Mouse (Mus musculus): Measurements from ENCODE around the gene Dmd. TPM values are rescaled to one million over a fixed set of nuclear protein-coding genes. Genes with fewer than 3 reads are reported as not detected.
"Not testable (repeated sequence)": the region's sequence is repeated elsewhere in the genome, so short reads cannot be mapped to it uniquely, and the experiment has no call there.

Gene Dmd
- total RNA-seq (2021), result 10 to 100 TPM; 61.1 to 76.0 TPM

DNA sequence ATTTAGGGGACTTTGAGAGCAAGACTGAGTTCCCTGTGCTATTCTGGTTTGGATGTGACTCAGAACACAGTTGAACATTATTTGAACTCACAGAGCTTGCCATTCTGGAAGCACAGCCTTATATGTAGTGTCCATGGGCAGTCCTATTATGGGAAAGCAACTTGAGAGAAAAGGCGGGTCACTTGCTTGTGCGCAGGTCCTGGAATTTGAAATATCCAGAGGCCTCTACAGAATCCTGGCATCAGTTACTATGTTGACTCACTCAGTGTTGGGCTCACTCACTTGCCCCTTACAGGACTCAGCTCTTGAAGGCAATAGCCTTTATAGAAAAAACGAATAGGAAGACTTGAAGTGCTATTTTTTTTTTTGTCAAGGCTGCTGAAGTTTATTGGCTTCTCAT lies at the start of gene Dmd:
TSS of gene Dmd (plus strand) at position 241 of the 400 bp plus-strand sequence.
- intact Hi-C loops (cut with DNase I), result no loop called here
- DNase-seq (ENCODE audit: low spot score in 2 of 2), result no peak

DNA sequence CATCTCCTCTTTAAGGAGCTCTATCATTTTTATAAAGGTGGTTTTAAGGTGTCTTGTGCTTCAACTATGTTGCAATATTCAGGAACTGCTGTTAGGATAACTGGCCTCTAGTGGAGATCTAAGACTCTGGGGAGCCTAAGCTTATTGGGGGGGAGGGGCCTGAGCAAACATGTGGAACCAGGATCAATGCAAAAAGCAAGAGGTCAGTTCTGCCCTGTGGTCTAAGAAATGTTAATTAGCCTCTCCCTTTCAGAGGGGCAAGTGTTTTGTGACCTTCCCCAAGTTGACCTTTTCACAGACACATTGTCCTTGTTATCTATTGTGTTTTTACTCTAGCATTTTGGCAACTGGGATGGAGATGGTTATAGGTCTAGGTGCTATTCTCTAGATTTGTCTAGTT lies 47.2 kb upstream of the Dmd start:
- intact Hi-C loops (cut with DNase I), result no loop called here
- no peak for DNase-seq (ENCODE audit: low spot score in 2 of 2)

DNA sequence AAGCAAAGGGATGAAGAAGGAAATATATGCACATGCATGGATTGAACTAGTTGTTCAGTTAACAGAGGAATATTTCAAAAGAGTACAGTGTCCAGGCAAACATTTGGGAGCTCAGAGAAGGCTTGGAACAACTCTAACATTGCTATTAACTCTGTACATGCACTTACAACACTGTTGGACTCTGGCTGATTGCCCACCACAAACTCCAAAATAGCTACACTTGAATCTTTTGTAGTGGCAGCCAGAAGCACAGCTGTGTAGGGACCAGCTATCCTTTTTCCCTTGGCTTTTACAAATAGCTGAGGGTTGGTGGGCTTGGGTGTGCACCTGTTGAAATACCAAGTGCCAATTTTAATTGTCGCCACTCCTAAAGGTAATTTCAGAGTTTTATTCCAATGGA lies 39.0 kb downstream of the Dmd start:
- intact Hi-C loops (cut with DNase I), result no loop called here
- DNase-seq (ENCODE audit: low spot score in 2 of 2), result no peak

DNA sequence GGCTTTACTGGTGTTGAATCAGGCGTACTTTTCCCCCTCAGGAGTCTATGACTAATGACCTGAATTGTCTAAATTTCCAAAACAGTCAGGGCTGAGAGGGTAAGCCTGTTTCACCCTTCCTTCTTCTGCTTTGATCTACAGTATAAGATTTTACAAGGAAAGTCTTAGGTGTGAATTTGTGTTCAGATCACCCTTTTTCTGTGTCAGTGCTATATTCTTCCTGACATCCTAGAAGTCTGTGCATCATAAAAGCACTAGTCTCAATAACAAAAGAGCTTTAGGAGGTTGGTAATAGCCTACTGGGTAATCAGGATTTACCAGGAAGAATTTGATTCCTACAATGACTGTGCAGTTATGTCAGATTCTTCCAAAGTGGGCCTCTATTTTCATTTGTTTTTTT lies 101.5 kb downstream of the Dmd start:
- intact Hi-C loops (cut with DNase I), result no loop called here

DNA sequence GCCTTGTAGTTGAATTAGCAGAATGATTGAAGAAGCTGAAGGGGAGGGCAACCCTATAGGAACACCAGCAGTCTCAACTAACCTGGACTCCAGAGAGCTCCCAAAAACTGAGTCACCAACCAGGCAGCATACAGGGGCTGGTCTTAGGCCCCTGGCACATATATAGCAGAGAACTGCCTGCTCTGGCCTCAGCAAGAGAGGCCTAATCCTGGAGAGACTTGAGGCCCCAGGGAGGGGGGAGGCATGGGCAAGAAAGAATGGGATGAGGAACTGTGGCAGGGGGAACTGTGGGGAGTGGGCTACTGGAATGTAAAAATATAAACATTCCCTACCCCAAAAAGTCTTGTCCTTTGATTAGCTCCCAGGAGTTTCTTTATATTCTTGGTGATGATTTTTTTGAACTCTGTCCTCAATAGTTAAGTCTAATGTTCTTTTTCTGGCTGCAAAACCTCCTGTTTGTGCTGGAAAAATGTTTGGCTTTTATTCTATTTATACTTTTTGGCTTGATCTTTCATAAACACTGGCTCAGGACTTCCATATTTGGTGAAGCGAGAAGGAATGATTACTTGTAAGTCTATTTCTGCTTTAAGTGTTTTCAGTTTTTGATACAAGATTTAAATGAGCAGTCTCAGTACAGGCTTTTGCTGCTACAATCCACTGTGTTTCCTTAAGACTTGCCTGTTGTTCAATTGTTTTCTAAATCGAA lies 167.7 kb downstream of the Dmd start:
- DNase-seq (ENCODE audit: low spot score in 2 of 2), result peak in 1 of 2 experiments; percentile 2
- intact Hi-C loops (cut with DNase I), result no loop called here

More for the DNA sequence above, 101.5 kb downstream of the Dmd start:
- DNase-seq (ENCODE audit: low spot score in 2 of 2), result no peak

DNA sequence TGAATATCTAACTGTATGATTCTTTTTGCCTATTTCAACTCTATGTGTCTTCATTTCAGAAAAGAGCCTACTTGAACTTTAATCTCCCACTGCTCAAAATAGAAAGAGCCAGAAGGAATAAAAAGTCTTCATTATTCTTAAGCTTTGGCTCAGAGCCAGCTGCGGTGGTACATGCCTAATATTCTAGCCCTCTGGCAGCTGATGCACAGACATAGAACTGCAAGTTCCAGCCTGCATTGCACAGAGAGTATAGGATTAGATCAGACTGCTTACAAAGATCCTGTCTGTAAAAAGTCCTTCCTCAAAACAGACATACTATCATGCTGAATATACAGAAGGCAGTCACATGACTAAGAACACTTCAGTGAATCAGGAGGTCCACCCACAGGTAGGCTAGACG lies 168.5 kb downstream of the Dmd start:
- no peak for DNase-seq (ENCODE audit: low spot score in 2 of 2)
- intact Hi-C loops (cut with DNase I), result no loop called here

DNA sequence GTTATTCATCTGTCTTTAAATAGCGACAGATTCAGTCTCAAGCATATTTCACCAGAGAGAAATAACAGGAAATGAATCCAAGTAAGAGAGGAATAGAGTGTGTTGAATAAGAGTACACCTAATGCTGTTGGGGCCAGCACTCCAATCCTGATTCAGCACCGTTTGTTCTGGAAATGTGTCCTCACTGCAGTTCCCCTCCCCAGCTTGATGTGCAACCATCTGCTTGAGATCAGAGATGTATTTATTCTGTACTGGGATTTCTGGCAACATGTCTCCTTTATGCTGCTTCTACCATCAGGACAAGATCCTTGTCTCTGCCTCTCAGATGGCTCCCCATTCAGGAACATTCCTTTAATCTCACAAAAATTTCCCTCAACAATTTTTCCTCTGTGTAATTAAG lies 271.9 kb downstream of the Dmd start:
- intact Hi-C loops (cut with DNase I), result loop anchor here (2.0 to 5.0 kb wide), 3 partner anchors 116 to 466 kb away; no protein-coding TSS in a partner anchor

DNA sequence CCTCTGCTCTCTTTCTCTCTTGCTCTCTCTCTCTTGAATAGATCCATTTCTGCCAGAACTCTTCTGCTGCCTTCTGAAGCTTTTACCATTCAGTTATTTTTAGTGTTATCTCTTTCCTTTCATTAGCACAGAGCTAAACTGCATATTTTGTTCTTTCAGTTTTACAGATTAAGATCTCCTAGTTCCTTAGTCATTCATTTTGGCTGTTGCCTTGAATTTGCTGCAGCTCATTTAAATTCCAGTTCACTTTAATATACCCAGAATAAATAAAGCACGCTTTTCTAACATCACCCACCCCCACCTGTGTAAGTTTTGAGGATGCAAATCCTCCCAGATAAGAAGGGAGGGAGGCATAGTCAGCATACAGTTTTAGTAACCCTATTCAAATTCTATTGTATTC lies 272.4 kb downstream of the Dmd start:
- intact Hi-C loops (cut with DNase I), result loop anchor here (2.0 to 5.0 kb wide), 3 partner anchors 116 to 466 kb away; no protein-coding TSS in a partner anchor

More for the DNA sequence above, 271.9 kb downstream of the Dmd start:
- DNase-seq (ENCODE audit: low spot score in 2 of 2), result peak; percentile 26 to 70

DNA sequence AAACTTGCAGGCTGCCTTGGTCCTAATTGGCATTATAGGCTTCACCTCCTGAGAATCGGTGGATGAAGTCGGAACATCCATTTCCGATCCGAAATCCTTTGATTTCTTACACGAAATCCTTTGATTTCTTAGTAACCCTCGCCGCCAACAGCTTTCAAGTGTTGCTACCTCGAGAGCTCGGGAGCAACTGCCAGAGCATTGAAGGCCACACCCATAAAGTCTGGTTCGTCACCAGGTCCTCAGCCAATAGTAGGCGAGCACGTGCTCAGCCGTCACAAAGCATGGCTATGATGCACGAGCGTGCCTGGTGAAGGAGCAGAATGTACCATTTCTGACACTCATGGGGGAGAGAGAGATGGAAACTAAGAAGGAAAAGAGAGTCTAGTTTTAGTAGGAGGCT lies 538.9 kb downstream of the Dmd start, which contains the start of gene Tsga8:
TSS of gene Tsga8 (minus strand) at position 327 of the 400 bp plus-strand sequence.
- no peak for DNase-seq (ENCODE audit: low spot score in 2 of 2)
- intact Hi-C loops (cut with DNase I), result no loop called here

More for the DNA sequence above, 272.4 kb downstream of the Dmd start:
- DNase-seq (ENCODE audit: low spot score in 2 of 2), result peak in 1 of 2 experiments; percentile 51

DNA sequence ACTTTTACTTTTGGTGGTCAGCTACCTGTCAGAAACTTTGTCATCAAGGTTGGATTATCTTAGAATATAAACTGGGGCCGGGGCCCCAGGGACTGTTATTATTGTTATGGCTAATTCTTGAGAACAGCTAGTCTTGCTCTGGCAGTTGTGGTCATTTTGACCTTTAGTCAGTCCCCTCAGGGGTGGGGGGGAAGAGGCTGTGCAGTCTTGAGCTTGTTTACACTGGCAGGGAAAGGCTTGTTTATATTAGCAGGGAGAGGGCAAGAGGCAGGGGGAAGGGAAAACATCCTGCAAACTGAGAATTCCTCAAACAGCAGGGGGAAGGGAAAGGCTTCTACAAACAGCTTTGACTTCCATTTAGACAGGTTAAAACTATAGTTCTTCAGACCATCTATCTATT lies 726.3 kb downstream of the Dmd start:
- intact Hi-C loops (cut with DNase I), result no loop called here

DNA sequence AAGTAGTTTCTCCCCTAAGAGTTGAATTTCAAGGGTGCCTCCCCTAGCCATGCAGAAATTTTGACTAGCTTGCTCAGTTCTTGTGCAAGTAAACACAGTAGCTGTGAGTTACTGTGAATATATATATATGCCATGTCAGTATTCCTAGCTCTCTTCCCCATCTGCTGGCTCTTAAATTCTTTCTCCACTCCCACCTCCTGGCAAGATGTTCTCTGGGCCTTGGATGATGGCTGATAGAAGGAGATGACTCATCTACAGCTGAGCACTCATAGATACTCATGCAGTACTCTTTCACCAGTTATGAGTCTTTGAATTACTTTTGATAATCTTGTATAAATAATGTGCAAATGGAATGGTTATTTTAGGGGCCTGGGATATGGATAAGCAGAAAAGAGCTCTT lies 737.9 kb downstream of the Dmd start:
- DNase-seq (ENCODE audit: low spot score in 2 of 2), result peak in 1 of 2 experiments; percentile 88
- intact Hi-C loops (cut with DNase I), result loop anchor here (2.0 kb wide), 1 partner anchor 466 kb away; no protein-coding TSS in a partner anchor

More for the DNA sequence above, 726.3 kb downstream of the Dmd start:
- no peak for DNase-seq (ENCODE audit: low spot score in 2 of 2)

DNA sequence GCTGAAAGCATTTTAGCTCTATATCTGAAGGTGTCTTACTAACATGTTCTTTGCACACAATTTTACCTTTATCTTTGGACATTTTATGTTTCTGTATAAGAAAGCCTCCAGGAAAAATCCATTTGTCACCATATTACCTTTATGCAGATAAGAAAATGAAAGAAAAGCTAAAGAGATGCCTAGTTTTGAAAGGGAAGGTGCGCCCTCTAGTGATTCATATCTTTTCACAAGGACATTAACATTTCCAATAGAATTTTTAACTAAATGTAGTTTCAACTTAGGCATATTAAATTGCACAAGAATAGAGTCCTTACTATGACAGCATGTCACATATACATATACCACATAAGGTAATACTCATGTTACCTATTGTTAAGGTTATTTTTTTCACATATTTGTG lies 791.9 kb downstream of the Dmd start:
- peak; percentile 20 to 46 for DNase-seq (ENCODE audit: low spot score in 2 of 2)
- intact Hi-C loops (cut with DNase I), result loop anchor here (10.0 kb wide), 1 partner anchor 926 kb away; no protein-coding TSS in a partner anchor

DNA sequence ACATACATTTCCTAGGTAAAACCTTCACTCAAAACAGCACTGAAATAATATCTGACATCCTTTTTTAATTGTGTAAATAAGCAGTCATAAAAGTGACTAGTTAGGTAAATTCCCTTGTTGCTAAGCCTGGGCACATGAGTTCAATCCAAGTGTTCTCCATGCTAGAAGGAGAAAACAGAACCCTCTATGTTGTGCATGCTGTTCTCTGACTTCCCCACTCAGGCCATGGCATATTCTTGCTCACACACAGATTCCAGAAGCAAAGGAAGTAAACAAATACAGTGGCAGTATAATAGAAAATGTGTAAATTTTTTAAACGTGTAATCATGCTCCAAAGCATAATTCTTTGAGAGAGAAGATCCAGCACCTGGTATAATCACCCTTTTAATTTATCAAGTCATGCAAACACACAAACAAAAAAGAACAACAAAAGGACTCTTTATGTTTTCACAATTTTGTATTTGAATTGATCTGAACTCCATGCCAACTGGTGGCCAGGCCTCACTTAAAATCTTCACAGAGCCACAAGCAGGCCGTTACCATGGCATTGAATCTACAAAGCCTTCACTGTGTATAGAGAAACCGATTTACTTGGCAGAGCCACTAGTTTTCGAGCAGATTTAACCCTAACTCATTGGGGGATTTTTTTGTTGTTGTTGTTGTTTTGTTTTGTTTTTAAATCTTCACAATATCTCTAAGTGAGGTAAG lies 797.8 kb downstream of the Dmd start:
- intact Hi-C loops (cut with DNase I), result loop anchor here (10.0 kb wide), 1 partner anchor 932 kb away; no protein-coding TSS in a partner anchor
- no peak for DNase-seq (ENCODE audit: low spot score in 2 of 2)

DNA sequence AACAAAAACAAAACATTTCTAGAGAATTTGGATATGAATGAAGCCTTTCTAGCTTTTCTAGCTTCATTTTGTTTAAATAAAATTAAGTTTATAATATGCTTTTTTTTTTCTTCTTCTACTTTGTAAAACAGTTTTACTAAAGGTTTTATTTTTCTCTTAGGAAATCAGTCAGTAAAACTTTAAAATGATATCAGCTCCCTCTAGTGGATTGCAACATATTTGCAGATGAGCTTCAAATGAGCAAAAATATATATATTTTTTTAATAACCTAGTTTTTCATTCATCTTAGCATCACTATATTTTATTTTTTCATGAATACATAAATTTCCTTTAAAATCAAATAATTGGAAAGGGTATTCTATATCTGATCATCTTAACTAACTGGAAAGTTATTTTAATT lies 838.7 kb downstream of the Dmd start:
- DNase-seq (ENCODE audit: low spot score in 2 of 2), result peak in 1 of 2 experiments; percentile 2
- intact Hi-C loops (cut with DNase I), result loop anchor here (10.0 kb wide), 1 partner anchor 973 kb away; no protein-coding TSS in a partner anchor

DNA sequence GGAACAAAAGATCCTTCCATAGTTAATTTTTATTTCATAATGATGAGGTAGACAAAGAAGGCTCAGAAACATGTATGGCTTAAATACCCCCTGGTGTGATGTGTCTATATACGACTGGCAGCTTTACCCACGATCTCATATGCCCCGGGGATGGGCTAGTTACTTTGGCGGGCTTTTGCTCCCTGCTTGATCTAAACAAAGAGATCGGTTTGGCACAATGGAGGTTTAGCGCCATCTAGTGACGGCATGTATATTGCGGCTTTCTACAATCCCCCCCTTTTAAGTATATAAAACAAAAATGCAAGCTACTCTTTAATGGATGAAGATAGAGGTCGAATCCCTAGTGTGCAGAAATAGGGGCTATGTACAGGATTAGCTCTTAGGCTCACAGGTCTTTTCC lies 918.8 kb downstream of the Dmd start:
- DNase-seq (ENCODE audit: low spot score in 2 of 2), result peak in 1 of 2 experiments; percentile 2
- intact Hi-C loops (cut with DNase I), result not testable (repeated sequence)

DNA sequence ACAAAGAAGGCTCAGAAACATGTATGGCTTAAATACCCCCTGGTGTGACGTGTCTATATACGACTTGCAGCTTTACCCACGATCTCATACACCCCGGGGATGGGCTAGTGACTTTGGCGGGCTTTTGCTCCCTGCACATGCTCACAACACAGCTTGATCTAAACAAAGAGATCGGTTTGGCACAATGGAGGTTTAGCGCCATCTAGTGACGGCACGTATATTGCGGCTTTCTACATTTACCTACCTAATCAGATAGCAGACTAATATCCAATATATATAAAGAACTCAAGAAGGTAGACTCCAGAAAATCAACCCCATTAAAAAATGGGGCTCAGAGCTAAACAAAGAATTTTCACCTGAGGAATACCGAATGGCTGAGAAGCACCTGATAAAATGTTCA lies 926.7 kb downstream of the Dmd start:
- peak in 1 of 2 experiments; percentile 24 for DNase-seq (ENCODE audit: low spot score in 2 of 2)
- intact Hi-C loops (cut with DNase I), result not testable (repeated sequence)

DNA sequence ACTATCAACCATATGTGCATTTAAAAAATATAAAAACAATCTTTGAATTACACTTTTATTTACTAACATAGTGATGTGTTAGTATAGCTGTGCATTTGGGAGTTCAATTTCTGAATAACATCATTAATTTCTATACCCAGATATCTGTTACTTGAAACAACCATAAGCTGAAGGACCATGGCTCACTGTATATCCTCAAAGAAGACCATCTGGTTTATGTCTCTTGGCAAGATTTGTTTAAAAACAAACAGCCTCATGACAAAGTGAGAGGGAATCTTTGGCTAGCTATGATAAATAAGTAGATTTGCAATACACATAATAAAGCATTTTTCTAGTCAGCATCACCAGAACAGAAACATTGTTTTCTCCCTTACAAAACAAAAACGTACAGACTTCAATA lies 1027.2 kb downstream of the Dmd start:
- intact Hi-C loops (cut with DNase I), result no loop called here

DNA sequence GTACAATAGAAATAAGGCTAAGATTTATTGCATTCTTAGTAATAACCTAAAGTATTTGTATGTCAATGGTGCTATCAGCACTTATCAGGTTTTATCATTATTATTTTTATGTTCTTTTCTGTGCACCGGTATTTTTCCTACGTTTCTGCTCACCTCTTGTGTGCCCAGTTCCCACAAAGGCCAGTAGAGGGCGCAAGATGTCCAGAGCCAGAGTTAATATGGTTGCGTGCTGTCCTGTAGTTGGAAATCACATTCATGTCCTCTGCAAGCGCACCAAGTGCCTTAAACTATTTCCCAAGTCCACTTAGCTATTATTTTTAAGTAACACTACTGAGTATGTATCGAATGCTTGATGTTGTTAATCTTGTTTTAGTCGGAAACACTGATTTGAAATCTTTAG lies 1052.6 kb downstream of the Dmd start:
- intact Hi-C loops (cut with DNase I), result no loop called here
- peak; percentile 4 to 36 for DNase-seq (ENCODE audit: low spot score in 2 of 2)

More for the DNA sequence above, 1027.2 kb downstream of the Dmd start:
- no peak for DNase-seq (ENCODE audit: low spot score in 2 of 2)

DNA sequence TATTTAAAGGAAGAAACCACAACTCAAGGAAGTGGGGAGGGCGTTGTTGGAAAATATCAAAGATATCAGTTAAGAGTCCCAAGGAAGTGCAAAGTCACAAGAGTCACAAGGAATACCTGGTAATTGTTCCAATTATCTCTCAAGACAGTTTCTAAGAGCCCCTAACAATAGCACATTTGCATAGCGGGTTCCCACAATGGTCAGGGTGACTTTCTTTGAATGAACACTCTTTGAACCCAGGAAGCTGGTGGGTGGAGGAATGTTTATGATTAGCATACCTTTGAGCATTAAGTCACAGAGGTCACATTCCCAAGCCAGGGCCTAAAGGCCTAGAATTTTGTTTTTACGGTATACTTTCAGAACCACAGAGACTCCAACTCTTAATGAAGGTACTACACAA lies 1113.8 kb downstream of the Dmd start:
- intact Hi-C loops (cut with DNase I), result not testable (repeated sequence)

DNA sequence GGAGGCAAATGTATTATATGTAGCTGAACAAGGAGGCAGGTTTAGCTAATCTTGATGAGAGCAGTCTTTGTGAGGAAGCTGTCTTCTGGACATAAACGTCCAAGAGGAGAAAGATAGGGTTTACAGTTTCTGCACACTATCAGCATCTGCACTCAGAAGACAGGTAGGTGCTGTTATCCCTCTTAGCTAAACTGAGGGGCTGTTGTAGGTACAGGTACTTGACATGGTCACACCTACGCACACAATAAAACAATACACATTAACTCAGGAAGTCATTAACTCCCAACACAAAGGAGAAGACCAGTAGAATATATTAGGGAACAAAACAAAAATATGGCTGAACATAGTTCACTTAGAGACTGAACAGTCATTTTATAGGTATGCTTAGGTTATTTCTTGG lies 1217.2 kb downstream of the Dmd start:
- intact Hi-C loops (cut with DNase I), result no loop called here
- no peak for DNase-seq (ENCODE audit: low spot score in 2 of 2)

More for the DNA sequence above, 1113.8 kb downstream of the Dmd start:
- not testable (repeated sequence) for DNase-seq (ENCODE audit: low spot score in 2 of 2)
